Mouse (Mus musculus): ENCODE data around the gene Akt1s1. TPM values are rescaled to one million over a fixed set of nuclear protein-coding genes. Genes with fewer than 3 reads are reported as not detected.
A peak's percentile ranks its signal among the peaks of the same experiment; 100 is the strongest.

Gene Akt1s1
- polyA plus RNA-seq, 1 experiment from 2014 or later, result 70.8 TPM

DNA sequence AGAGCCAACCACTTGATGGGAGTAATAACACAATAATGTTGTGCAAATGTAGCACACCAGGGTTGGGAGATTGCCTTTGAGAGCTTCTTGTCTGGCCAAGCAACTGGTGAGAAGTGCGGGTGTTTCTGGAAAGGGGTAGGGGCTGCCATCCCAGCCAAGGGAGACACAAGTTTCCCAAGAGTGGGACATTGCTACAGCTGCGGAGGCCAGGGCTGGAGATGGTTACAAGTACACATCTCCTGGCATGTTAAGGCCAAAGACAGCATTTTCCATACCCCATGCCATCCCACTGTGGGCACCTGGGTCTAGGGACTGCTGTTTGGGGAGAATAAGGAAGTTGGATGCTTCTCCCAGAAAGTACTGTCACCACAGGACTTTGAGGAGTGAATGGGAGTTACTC is 4.3 kb downstream of the Akt1s1 start:
- TF ChIP-seq EP300 (optimal IDR thresholded peaks at IDR 0.05), result no peak
- no peak for TF ChIP-seq CTCF (IDR thresholded peaks at IDR 0.05; ENCODE audit: low read depth)
- no peak overlapping the region for H3K4me3 ChIP-seq (ENCODE audit: low read depth, low read length)
- no peak overlapping the region for H3K9ac ChIP-seq (ENCODE audit: low read length)
- H3K4me1 ChIP-seq (replicated peaks; ENCODE audit: control insufficient read depth, insufficient read depth), result peaks cover 10% of the 10 kb centered on the region
- no peak for DNase-seq (ENCODE audit: low spot score)
- no peak overlapping the region for H3K27ac ChIP-seq (replicated peaks)
- 94% methylated on average over 2 of the region's 2 CpGs for WGBS
- ATAC-seq (ENCODE audit: low FRiP score, low TSS enrichment), result no peak
- 0 out of 2 replicates have a peak overlapping the region, but pooled peaks have one; percentile 88 for H3K4me2 ChIP-seq (replicated peaks; ENCODE audit: low read depth)
- H3K36me3 ChIP-seq (ENCODE audit: control insufficient read depth, insufficient read depth, low read length), result no peaks in the 10 kb centered on the region; the same call in 1 of the 2 replicates
- H3K27me3 ChIP-seq (ENCODE audit: control insufficient read depth, insufficient read depth, low read length), result no peaks in the 10 kb centered on the region
- no peaks in the 10 kb centered on the region for H3K9me3 ChIP-seq (ENCODE audit: control insufficient read depth, low read length)

DNA sequence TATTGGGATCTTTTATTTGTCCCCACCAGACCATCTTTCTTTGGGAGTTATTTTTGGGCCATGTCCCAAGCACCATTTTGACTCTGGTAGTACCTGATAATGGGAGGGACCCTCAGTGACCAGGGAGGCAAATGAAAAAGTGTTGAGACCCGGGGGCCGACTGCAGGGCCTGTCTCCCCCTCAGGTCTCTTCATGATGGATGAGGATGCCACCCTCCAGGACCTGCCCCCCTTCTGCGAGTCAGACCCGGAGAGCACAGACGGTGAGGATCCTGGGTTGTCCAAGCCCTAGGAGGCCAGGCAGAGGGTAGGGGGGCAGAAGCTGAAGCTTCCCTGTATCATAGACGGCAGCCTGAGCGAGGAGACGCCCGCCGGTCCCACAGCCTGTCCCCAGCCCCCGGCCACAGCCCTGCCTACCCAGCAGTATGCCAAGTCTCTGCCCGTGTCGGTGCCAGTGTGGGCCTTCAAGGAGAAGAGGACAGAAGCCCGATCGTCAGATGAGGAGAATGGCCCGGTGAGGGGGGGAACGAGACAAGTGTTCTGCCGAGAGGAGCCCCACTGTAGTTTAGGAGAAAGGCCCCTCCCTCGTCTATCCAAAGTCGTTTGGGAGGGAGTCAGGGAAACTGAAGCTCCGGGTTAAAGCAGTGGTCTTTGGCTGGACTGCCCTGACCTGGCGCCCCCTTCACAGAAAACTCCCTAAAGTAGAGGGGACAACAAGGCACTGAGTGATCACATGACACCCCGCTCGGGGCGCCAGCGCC is 5.0 kb downstream of the Akt1s1 start:
- ATAC-seq (ENCODE audit: low FRiP score, low TSS enrichment), result no peak
- Histone ChIP-seq H3K9ac (ENCODE audit: low read length) (peak overlapping the region; percentile 72), H3K4me2 (replicated peaks; ENCODE audit: low read depth) (peak overlapping the region; percentile 88), H3K4me1 (replicated peaks; ENCODE audit: control insufficient read depth, insufficient read depth) (peaks cover 10% of the 10 kb centered on the region), H3K9me3 (ENCODE audit: control insufficient read depth, low read length) (no peaks in the 10 kb centered on the region), H3K4me3 (ENCODE audit: low read depth, low read length) (peak overlapping the region; percentile 57), H3K36me3 (ENCODE audit: control insufficient read depth, insufficient read depth, low read length) (no peaks in the 10 kb centered on the region; the same call in 1 of the 2 replicates), H3K27me3 (ENCODE audit: control insufficient read depth, insufficient read depth, low read length) (no peaks in the 10 kb centered on the region), H3K27ac (replicated peaks) (peak overlapping the region; percentile 88)
- WGBS, result 27% methylated on average over 26 of the region's 26 CpGs
- no peak for DNase-seq (ENCODE audit: low spot score)
- TF ChIP-seq EP300 (optimal IDR thresholded peaks at IDR 0.05) (no peak), CTCF (IDR thresholded peaks at IDR 0.05; ENCODE audit: low read depth) (no peak)

DNA sequence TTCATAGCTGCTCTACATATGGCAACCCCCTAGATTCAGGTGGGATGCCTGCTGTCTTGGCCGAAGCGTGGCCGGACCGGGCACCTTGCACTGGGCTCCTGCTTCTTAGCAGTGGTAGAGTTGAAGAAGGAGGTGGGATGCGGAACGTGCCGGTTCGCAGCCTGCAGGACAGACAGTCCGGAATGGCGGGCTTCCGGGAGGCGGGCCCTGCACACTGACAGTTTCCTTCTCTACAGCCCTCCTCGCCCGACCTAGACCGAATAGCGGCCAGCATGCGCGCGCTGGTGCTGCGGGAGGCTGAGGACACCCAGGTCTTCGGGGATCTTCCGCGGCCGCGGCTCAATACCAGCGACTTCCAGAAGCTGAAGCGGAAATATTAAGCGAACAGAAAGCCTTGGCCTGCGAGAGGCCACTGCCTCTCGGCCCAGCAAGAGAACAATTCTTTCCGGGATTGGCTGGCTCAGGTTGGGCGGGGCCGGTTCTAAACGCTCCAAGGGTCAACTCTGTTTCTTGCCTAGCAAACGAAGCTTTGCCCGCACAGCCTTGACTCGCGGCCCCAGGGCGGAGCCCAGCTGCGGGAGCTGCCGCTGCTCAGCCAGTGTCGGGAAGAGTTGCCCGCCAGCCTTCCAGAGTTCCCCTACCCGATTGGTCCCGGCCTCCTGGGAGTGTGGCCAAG is 5.7 kb downstream of the Akt1s1 start:
- Histone ChIP-seq H3K27ac (replicated peaks) (peak overlapping the region; percentile 88), H3K4me3 (ENCODE audit: low read depth, low read length) (peak overlapping the region; percentile 57), H3K36me3 (ENCODE audit: control insufficient read depth, insufficient read depth, low read length) (no peaks in the 10 kb centered on the region; the same call in 1 of the 2 replicates), H3K9me3 (ENCODE audit: control insufficient read depth, low read length) (no peaks in the 10 kb centered on the region), H3K4me2 (replicated peaks; ENCODE audit: low read depth) (peak overlapping the region; percentile 88), H3K27me3 (ENCODE audit: control insufficient read depth, insufficient read depth, low read length) (no peaks in the 10 kb centered on the region), H3K4me1 (replicated peaks; ENCODE audit: control insufficient read depth, insufficient read depth) (peaks cover 10% of the 10 kb centered on the region), H3K9ac (ENCODE audit: low read length) (peak overlapping the region; percentile 72)
- ATAC-seq (ENCODE audit: low FRiP score, low TSS enrichment), result peak; percentile 82
- no peak for TF ChIP-seq EP300 (optimal IDR thresholded peaks at IDR 0.05)
- 0 out of 2 replicates have a peak, but pooled peaks have one; percentile 1 for TF ChIP-seq CTCF (IDR thresholded peaks at IDR 0.05; ENCODE audit: low read depth)
- peak; percentile 95 for DNase-seq (ENCODE audit: low spot score)
- WGBS, result 1% methylated on average over 45 of the region's 45 CpGs

DNA sequence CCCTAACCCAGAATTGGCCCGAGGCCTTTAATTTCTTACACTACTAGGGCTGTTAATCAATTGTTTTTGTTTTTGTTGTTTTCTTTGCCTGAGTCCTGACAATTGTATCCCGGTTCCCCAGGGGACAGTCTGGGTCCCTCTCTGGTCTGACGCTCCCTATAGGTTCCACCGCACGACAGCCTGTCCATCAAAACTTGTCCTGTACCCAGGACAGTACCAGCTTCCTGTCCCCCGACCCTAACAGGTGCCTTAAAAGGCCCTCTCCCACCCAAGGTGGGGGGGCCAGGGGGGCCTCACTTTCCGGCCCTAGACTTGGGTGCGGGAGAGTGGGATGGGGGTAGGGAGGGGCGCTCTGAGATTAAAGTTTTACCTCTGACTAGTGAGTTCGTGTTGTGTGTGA is 6.2 kb downstream of the Akt1s1 start:
- 34% methylated on average over 10 of the region's 10 CpGs for WGBS
- no peaks in the 10 kb centered on the region for H3K9me3 ChIP-seq (ENCODE audit: control insufficient read depth, low read length)
- H3K27ac ChIP-seq (replicated peaks), result peak overlapping the region; percentile 88
- 0 out of 2 replicates have a peak overlapping the region, but pooled peaks have one; percentile 72 for H3K9ac ChIP-seq (ENCODE audit: low read length)
- H3K36me3 ChIP-seq (ENCODE audit: control insufficient read depth, insufficient read depth, low read length), result no peaks in the 10 kb centered on the region; the same call in 1 of the 2 replicates
- H3K27me3 ChIP-seq (ENCODE audit: control insufficient read depth, insufficient read depth, low read length), result no peaks in the 10 kb centered on the region
- TF ChIP-seq EP300 (optimal IDR thresholded peaks at IDR 0.05) (peak; percentile 67), CTCF (IDR thresholded peaks at IDR 0.05; ENCODE audit: low read depth) (no peak)
- ATAC-seq (ENCODE audit: low FRiP score, low TSS enrichment), result peak; percentile 3; the same call in 1 of the 2 replicates
- peaks cover 10% of the 10 kb centered on the region for H3K4me1 ChIP-seq (replicated peaks; ENCODE audit: control insufficient read depth, insufficient read depth)
- DNase-seq (ENCODE audit: low spot score), result no peak
- peak overlapping the region; percentile 57 for H3K4me3 ChIP-seq (ENCODE audit: low read depth, low read length)
- H3K4me2 ChIP-seq (replicated peaks; ENCODE audit: low read depth), result peak overlapping the region; percentile 88

DNA sequence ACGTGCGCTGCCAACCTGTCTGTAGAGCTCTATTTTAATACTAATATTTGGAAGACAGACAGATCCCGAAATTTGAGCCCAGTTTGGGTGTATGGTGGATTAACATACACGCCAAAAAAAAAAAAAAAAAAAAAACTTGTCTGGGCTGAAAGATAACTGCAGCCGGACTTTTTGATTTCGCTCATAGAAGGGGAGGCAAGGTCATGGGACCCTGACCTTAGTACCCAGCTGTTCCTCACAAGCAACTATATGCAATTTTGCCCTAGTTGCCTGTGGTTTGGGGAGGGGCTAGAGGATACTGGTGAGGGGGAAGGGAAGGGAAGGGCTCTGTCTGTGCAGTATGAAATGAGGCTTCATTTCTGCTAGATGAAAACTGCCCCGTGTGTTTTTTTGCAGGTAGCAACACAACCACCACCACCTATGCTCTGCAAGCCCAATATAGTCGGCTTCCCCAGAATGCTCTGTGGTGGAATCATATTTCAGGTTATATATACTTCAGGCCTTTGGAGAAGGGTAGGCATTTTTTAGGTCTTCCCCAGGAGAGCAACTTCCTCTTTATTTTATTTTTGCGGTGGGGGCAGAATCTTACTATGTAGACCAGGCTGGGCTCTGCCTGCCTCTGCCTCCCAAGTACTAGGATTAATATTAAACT is 7.6 kb downstream of the Akt1s1 start:
- Histone ChIP-seq H3K9me3 (ENCODE audit: control insufficient read depth, low read length) (no peaks in the 10 kb centered on the region), H3K27ac (replicated peaks) (peak overlapping the region; percentile 87)

More for the DNA sequence above, 7.6 kb downstream of the Akt1s1 start:
- Histone ChIP-seq H3K4me3 (ENCODE audit: low read depth, low read length) (peak overlapping the region; percentile 63), H3K4me1 (replicated peaks; ENCODE audit: control insufficient read depth, insufficient read depth) (peaks cover 2% of the 10 kb centered on the region; the same call in 1 of the 2 replicates), H3K9ac (ENCODE audit: low read length) (no peak overlapping the region; the same call in 1 of the 2 replicates), H3K36me3 (ENCODE audit: control insufficient read depth, insufficient read depth, low read length) (no peaks in the 10 kb centered on the region; the same call in 1 of the 2 replicates), H3K4me2 (replicated peaks; ENCODE audit: low read depth) (peak overlapping the region; percentile 92), H3K27me3 (ENCODE audit: control insufficient read depth, insufficient read depth, low read length) (no peaks in the 10 kb centered on the region)
- no peak for ATAC-seq (ENCODE audit: low FRiP score, low TSS enrichment)
- no peak for DNase-seq (ENCODE audit: low spot score)
- TF ChIP-seq CTCF (IDR thresholded peaks at IDR 0.05; ENCODE audit: low read depth) (no peak), EP300 (optimal IDR thresholded peaks at IDR 0.05) (no peak)
- WGBS, result 57% methylated on average over 9 of the region's 9 CpGs
